Mouse (Mus musculus): ENCODE results near the gene Erbb2. TPM values are rescaled to one million over a fixed set of nuclear protein-coding genes. Genes with fewer than 3 reads are reported as not detected.

Gene Erbb2
- total RNA-seq, 1 experiment, result 13.2 TPM

DNA sequence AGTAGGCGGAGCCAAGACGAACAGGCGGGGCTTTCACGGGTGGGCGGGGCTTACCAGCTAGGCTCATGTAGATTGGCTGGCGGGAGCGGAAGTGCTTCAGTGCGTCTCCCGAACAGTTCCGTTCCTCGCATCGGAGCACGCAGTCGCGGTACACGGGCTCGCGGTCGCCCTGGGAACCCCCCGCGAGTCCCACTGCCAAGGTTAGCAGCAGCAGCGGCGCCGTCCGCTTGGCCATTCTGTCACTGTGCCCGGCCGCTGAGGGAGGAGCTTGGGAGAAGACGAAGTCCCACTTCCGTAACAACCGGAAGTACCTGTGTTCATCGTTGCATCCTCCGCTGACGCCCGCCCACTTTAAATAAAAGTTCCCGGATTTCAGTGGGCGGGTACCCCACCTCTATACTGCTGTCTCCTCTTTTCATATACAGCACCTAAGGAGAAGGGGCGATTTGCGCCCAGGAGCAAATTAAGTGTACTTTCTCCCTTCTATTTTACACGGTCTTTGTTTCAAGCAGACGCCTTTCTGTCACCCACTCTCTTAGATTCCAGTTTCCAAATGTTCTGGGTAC lies 12.0 kb upstream of the Erbb2 start, which contains the start of gene Pgap3:
Gene Pgap3 (minus strand): TSS at position 330 of the 566 bp plus-strand sequence.
- in situ Hi-C loops (cut with MboI; ENCODE audit: low sequenced_read_pairs in 2 of 2, unreplicated experiment in 2 of 2), result no loop called here

DNA sequence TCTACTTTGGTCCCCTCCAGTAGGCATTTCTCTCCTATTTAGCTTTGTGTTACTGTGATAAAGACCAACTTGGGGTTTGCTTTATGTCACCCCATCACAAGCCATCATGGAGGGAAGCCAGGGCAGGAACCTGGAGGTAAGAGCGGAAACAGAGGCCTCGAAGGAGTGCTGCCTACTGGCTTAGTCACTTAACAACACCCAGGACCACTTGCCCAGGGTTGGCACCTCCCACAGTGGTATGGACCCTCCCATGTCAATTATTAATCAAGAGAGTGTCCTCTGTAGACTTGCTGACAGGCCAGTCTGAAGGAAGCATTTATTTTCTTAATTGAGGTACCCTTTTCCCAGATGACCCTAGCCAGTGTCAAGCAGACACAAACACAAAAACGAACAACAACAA lies 11.5 kb upstream of the Erbb2 start:
- peak overlapping the region; percentile 50; the same call in 1 of the 2 replicates for H3K9ac ChIP-seq (ENCODE audit: insufficient read depth, low read depth, low read length, poor library complexity, severe bottlenecking)
- peak overlapping the region; percentile 76 to 87; a peak in 3 of 4 replicates for H3K4me3 ChIP-seq (ENCODE audit: insufficient read depth in 1 of 2, low read depth in 1 of 2, low read length in 2 of 2, poor library complexity in 1 of 2, severe bottlenecking in 1 of 2)
- no peak for DNase-seq (ENCODE audit: low read depth, low spot score)
- no peak for TF ChIP-seq ZC3H11A (IDR thresholded peaks at IDR 0.05; ENCODE audit: borderline replicate concordance, low read depth, low read length)
- no peak for TF ChIP-seq CHD2 (IDR thresholded peaks at IDR 0.05; ENCODE audit: low read depth, low read length)
- no peak for TF ChIP-seq MAFK (IDR thresholded peaks at IDR 0.05; ENCODE audit: insufficient read depth, low read depth, low read length)
- TF ChIP-seq ZNF384 (IDR thresholded peaks at IDR 0.05; ENCODE audit: low read depth, low read length), result no peak
- TF ChIP-seq HCFC1 (IDR thresholded peaks at IDR 0.05; ENCODE audit: borderline replicate concordance, insufficient read depth, low read length), result no peak
- no peaks in the 10 kb centered on the region for H3K9me3 ChIP-seq (ENCODE audit: control insufficient read depth, insufficient read depth, low read depth, low read length)
- in situ Hi-C loops (cut with MboI; ENCODE audit: low sequenced_read_pairs in 2 of 2, unreplicated experiment in 2 of 2), result no loop called here
- H3K36me3 ChIP-seq (ENCODE audit: control insufficient read depth, insufficient read depth, low read length, poor library complexity, severe bottlenecking), result no peaks in the 10 kb centered on the region
- H3K27ac ChIP-seq (ENCODE audit: insufficient read depth, low read depth, low read length, poor library complexity, severe bottlenecking), result no peak overlapping the region
- peaks cover 0 to 5% of the 10 kb centered on the region in 2 experiments; a peak in 1 of 4 replicates for H3K4me1 ChIP-seq (ENCODE audit: control insufficient read depth in 2 of 2, insufficient read depth in 2 of 2, low read length in 2 of 2, poor library complexity in 1 of 2)

More for the DNA sequence above, 12.0 kb upstream of the Erbb2 start, which contains the start of gene Pgap3:
- H3K27ac ChIP-seq (ENCODE audit: insufficient read depth, low read depth, low read length, poor library complexity, severe bottlenecking), result peak within 1 kb of the TSS; percentile 88
- no peaks in the 10 kb centered on the region for H3K36me3 ChIP-seq (ENCODE audit: control insufficient read depth, insufficient read depth, low read length, poor library complexity, severe bottlenecking)
- DNase-seq (ENCODE audit: low read depth, low spot score), result peak; percentile 92
- H3K4me3 ChIP-seq (ENCODE audit: insufficient read depth in 1 of 2, low read depth in 1 of 2, low read length in 2 of 2, poor library complexity in 1 of 2, severe bottlenecking in 1 of 2), result peak within 1 kb of the TSS; percentile 76 to 87
- no peaks in the 10 kb centered on the region for H3K9me3 ChIP-seq (ENCODE audit: control insufficient read depth, insufficient read depth, low read depth, low read length)
- peaks cover 0 to 5% of the 10 kb centered on the region in 2 experiments; a peak in 1 of 4 replicates for H3K4me1 ChIP-seq (ENCODE audit: control insufficient read depth in 2 of 2, insufficient read depth in 2 of 2, low read length in 2 of 2, poor library complexity in 1 of 2)
- TF ChIP-seq CHD2 (IDR thresholded peaks at IDR 0.05; ENCODE audit: low read depth, low read length) (no peak), HCFC1 (IDR thresholded peaks at IDR 0.05; ENCODE audit: borderline replicate concordance, insufficient read depth, low read length) (peak; percentile 60; the same call in 1 of the 2 replicates)
- peak within 1 kb of the TSS; percentile 91 for H3K9ac ChIP-seq (ENCODE audit: insufficient read depth, low read depth, low read length, poor library complexity, severe bottlenecking)

DNA sequence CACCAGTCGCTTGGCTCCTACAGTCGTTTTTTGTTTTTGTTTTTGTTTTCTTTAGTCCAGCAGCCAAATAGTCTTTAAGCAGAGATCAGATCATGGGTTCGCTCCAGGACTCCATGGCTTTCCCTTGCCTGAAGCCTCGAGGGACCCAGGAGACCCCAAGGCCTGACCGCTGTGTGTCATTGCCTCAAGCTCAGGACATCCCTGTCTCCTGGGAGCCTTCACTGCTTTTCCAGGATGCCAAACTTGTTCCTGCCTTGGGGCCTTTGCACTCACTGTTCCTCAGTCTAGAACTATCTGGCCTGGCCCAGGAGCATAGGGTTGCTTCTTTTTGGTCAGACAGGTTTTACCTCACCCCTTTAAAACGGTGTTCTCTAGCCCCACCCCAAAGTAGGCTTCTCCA lies 5.6 kb upstream of the Erbb2 start:
- H3K4me1 ChIP-seq (ENCODE audit: control insufficient read depth in 2 of 2, insufficient read depth in 2 of 2, low read length in 2 of 2, poor library complexity in 1 of 2), result peaks cover 0 to 10% of the 10 kb centered on the region in 2 experiments; a peak in 1 of 4 replicates
- no peak for TF ChIP-seq CHD2 (IDR thresholded peaks at IDR 0.05; ENCODE audit: low read depth, low read length)
- no peak overlapping the region for H3K27ac ChIP-seq (ENCODE audit: insufficient read depth, low read depth, low read length, poor library complexity, severe bottlenecking)
- no peak overlapping the region for H3K4me3 ChIP-seq (ENCODE audit: insufficient read depth in 1 of 2, low read depth in 1 of 2, low read length in 2 of 2, poor library complexity in 1 of 2, severe bottlenecking in 1 of 2)
- in situ Hi-C loops (cut with MboI; ENCODE audit: low sequenced_read_pairs in 2 of 2, unreplicated experiment in 2 of 2), result no loop called here
- H3K36me3 ChIP-seq (ENCODE audit: control insufficient read depth, insufficient read depth, low read length, poor library complexity, severe bottlenecking), result no peaks in the 10 kb centered on the region
- no peak for DNase-seq (ENCODE audit: low read depth, low spot score)
- no peaks in the 10 kb centered on the region for H3K9me3 ChIP-seq (ENCODE audit: control insufficient read depth, insufficient read depth, low read depth, low read length)
- H3K9ac ChIP-seq (ENCODE audit: insufficient read depth, low read depth, low read length, poor library complexity, severe bottlenecking), result no peak overlapping the region

DNA sequence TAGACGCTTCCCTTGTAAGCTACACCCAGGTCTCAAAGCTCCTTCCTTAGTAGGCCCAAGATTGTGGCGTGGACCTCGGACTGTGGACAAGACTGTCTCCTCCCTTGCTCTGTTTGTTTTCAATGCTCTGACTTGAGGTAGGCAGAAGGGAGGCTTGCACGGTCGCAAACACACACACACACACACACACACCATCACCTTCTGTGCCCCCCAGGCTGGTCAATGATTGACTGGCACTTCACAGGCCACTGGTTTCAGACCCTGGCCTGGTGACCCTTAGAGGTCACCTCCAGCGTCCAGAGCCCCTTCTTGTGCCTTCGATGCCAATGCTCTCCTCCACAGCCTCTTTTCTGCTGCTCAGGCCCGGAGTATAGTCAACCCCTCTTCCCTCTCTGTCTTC lies 3.4 kb upstream of the Erbb2 start:
- Histone ChIP-seq H3K27ac (ENCODE audit: insufficient read depth, low read depth, low read length, poor library complexity, severe bottlenecking) (no peak overlapping the region), H3K9me3 (ENCODE audit: control insufficient read depth, insufficient read depth, low read depth, low read length) (no peaks in the 10 kb centered on the region), H3K9ac (ENCODE audit: insufficient read depth, low read depth, low read length, poor library complexity, severe bottlenecking) (no peak overlapping the region), H3K36me3 (ENCODE audit: control insufficient read depth, insufficient read depth, low read length, poor library complexity, severe bottlenecking) (no peaks in the 10 kb centered on the region), H3K4me1 (ENCODE audit: control insufficient read depth in 2 of 2, insufficient read depth in 2 of 2, low read length in 2 of 2, poor library complexity in 1 of 2) (peaks cover 2 to 13% of the 10 kb centered on the region in 2 experiments; a peak in 1 of 4 replicates), H3K4me3 (ENCODE audit: insufficient read depth in 1 of 2, low read depth in 1 of 2, low read length in 2 of 2, poor library complexity in 1 of 2, severe bottlenecking in 1 of 2) (no peak overlapping the region; a peak in 1 of 4 replicates)
- TF ChIP-seq HCFC1 (IDR thresholded peaks at IDR 0.05; ENCODE audit: borderline replicate concordance, insufficient read depth, low read length) (no peak), MAFK (IDR thresholded peaks at IDR 0.05; ENCODE audit: insufficient read depth, low read depth, low read length) (no peak), ZC3H11A (IDR thresholded peaks at IDR 0.05; ENCODE audit: borderline replicate concordance, low read depth, low read length) (no peak), ZNF384 (IDR thresholded peaks at IDR 0.05; ENCODE audit: low read depth, low read length) (no peak), CHD2 (IDR thresholded peaks at IDR 0.05; ENCODE audit: low read depth, low read length) (no peak)
- in situ Hi-C loops (cut with MboI; ENCODE audit: low sequenced_read_pairs in 2 of 2, unreplicated experiment in 2 of 2), result no loop called here
- DNase-seq (ENCODE audit: low read depth, low spot score), result no peak

DNA sequence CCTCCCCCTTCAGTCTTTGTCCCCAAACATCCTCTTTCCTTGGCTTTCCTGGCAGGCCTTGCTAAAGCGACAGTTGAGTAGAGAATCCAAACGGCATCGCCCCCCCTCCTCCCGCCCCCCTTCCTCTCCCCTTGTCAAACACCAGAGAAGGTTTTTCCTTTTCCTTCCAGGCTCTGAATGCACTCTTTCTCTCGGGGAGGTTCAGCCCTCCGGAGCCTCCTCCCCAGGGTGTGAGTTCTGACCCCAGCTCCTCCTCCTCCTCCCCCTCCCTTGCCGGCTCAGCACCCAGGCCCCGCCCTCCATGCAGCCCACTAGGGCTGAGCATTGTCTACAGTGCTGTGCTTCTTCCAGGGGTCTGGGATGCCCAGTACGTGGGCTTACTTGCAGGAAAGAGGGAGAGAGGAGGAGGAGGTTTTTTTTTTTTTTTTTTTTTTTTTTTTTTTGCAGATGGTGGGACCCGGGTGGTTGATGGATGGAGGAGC lies 2.9 kb upstream of the Erbb2 start:
- Histone ChIP-seq H3K27ac (ENCODE audit: insufficient read depth, low read depth, low read length, poor library complexity, severe bottlenecking) (no peak overlapping the region), H3K4me3 (ENCODE audit: insufficient read depth in 1 of 2, low read depth in 1 of 2, low read length in 2 of 2, poor library complexity in 1 of 2, severe bottlenecking in 1 of 2) (no peak overlapping the region)

More for the DNA sequence above, 2.9 kb upstream of the Erbb2 start:
- in situ Hi-C loops (cut with MboI; ENCODE audit: low sequenced_read_pairs in 2 of 2, unreplicated experiment in 2 of 2), result no loop called here
- no peak for DNase-seq (ENCODE audit: low read depth, low spot score)
- H3K9ac ChIP-seq (ENCODE audit: insufficient read depth, low read depth, low read length, poor library complexity, severe bottlenecking), result no peak overlapping the region
- H3K9me3 ChIP-seq (ENCODE audit: control insufficient read depth, insufficient read depth, low read depth, low read length), result no peaks in the 10 kb centered on the region
- TF ChIP-seq ZNF384 (IDR thresholded peaks at IDR 0.05; ENCODE audit: low read depth, low read length) (peak; percentile 81), CHD2 (IDR thresholded peaks at IDR 0.05; ENCODE audit: low read depth, low read length) (no peak), HCFC1 (IDR thresholded peaks at IDR 0.05; ENCODE audit: borderline replicate concordance, insufficient read depth, low read length) (no peak)
- peaks cover 2 to 13% of the 10 kb centered on the region in 2 experiments; a peak in 1 of 4 replicates for H3K4me1 ChIP-seq (ENCODE audit: control insufficient read depth in 2 of 2, insufficient read depth in 2 of 2, low read length in 2 of 2, poor library complexity in 1 of 2)
- no peaks in the 10 kb centered on the region for H3K36me3 ChIP-seq (ENCODE audit: control insufficient read depth, insufficient read depth, low read length, poor library complexity, severe bottlenecking)
